Mouse (Mus musculus): ENCODE data around the gene Srxn1. TPM values are rescaled to one million over a fixed set of nuclear protein-coding genes. Genes with fewer than 3 reads are reported as not detected.

Srxn1 gene
- polyA plus RNA-seq, 1 experiment from 2014 or later: 20.2 TPM

DNA sequence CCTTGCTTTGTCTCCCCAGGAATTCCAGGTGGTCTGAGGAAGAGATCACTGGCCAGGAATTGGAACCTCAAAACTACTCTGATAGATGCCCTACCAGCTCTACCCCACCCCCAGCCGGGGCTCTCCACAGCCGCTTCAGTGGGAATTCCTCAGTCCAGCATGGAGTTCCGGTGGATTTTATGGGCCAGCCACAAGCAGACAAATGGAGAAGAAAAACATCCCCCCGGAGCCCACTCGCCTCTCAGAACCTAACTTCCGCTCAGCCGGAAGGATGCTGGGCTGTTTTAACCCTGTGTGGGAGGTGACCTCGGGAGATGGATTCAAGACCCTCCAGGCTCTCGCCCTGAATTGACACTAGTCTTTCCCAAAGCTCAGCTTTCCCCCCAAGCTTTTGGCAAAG lies 26.7 kb downstream of the Srxn1 start:
- H3K4me2 ChIP-seq (replicated peaks): no peak overlapping the region
- ATAC-seq (ENCODE audit: low FRiP score, low read depth): no peak
- no peaks in the 10 kb centered on the region for H3K27me3 ChIP-seq (replicated peaks)
- no peak overlapping the region for H3K27ac ChIP-seq
- H3K36me3 ChIP-seq: no peaks in the 10 kb centered on the region
- 49% methylated on average over 9 of the region's 9 CpGs for WGBS
- 0 out of 2 replicates have a peak, but pooled peaks cover 5% of the 10 kb centered on the region for H3K4me1 ChIP-seq
- no peaks in the 10 kb centered on the region for H3K9me3 ChIP-seq
- H3K9ac ChIP-seq: no peak overlapping the region
- no peak overlapping the region for H3K4me3 ChIP-seq

GRCm38 (mm10) chr2:152132691-152133090 lies 27.4 kb downstream of the Srxn1 start:
- Histone ChIP-seq H3K4me2 (replicated peaks) (no peak overlapping the region), H3K4me1 (0 out of 2 replicates have a peak, but pooled peaks cover 5% of the 10 kb centered on the region), H3K36me3 (no peaks in the 10 kb centered on the region), H3K4me3 (no peak overlapping the region), H3K27ac (no peak overlapping the region), H3K9me3 (no peaks in the 10 kb centered on the region), H3K27me3 (replicated peaks) (no peaks in the 10 kb centered on the region), H3K9ac (no peak overlapping the region)
- WGBS: 76% methylated on average over 8 of the region's 8 CpGs
- no peak for ATAC-seq (ENCODE audit: low FRiP score, low read depth)

DNA sequence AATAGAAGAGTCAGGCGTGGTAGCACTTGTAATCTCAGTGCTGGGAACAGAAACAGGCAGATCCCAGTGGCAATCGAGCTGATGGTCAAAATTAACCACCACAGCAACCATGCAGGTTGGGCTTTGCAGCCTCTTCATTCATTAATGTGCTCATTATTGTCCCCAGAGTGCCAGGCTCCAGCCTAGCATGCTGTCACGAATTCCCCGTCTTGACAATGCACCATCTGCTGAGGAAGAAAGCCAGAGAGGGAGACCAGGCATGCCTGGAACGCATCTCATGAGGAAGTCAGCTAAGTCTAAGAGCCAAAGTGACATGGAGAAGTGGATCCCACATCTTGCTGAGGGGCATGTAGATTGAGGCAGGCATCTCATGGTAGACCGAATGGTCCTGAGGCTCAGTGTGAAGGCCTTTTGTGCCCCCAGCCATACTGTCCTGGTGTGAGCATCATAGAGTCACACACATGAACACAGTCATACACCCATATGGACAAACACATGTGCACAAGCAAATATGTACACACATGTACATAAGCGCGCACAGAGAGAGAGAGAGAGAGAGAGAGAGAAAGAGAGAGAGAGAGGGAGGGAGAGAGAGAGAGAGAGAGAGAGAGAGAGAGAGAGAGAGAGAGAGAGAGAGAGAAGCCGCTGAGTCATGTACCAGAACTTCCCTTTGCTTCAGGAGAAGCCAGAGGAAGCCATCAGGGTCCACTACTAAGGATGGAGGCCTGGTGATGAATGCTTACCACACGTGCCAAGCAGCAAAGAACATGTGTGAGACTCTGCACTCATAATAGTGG lies 34.1 kb downstream of the Srxn1 start:
- 62% methylated on average over 10 of the region's 10 CpGs for WGBS
- no peak for ATAC-seq (ENCODE audit: low FRiP score, low read depth)
- Histone ChIP-seq H3K9me3 (no peaks in the 10 kb centered on the region), H3K27ac (no peak overlapping the region), H3K36me3 (no peaks in the 10 kb centered on the region), H3K27me3 (replicated peaks) (0 out of 2 replicates have a peak, but pooled peaks cover 3% of the 10 kb centered on the region), H3K4me1 (peaks cover 31% of the 10 kb centered on the region), H3K9ac (no peak overlapping the region), H3K4me3 (no peak overlapping the region), H3K4me2 (replicated peaks) (no peak overlapping the region)

- no peak overlapping the region for H3K27ac ChIP-seq
- H3K27me3 ChIP-seq (replicated peaks): peaks cover 11% of the 10 kb centered on the region; the same call in 1 of the 2 replicates
- ATAC-seq (ENCODE audit: low FRiP score, low read depth): no peak
- H3K4me2 ChIP-seq (replicated peaks): 0 out of 2 replicates have a peak overlapping the region, but pooled peaks have one; percentile 92
- H3K4me1 ChIP-seq: peaks cover 45% of the 10 kb centered on the region
- WGBS: 38% methylated on average over 11 of the region's 11 CpGs
- H3K4me3 ChIP-seq: no peak overlapping the region
- H3K9me3 ChIP-seq: no peaks in the 10 kb centered on the region
- H3K9ac ChIP-seq: no peak overlapping the region
- no peaks in the 10 kb centered on the region for H3K36me3 ChIP-seq
These were observed 35.6 kb downstream of the Srxn1 start for GRCm38 (mm10) chr2:152140941-152141340.

DNA sequence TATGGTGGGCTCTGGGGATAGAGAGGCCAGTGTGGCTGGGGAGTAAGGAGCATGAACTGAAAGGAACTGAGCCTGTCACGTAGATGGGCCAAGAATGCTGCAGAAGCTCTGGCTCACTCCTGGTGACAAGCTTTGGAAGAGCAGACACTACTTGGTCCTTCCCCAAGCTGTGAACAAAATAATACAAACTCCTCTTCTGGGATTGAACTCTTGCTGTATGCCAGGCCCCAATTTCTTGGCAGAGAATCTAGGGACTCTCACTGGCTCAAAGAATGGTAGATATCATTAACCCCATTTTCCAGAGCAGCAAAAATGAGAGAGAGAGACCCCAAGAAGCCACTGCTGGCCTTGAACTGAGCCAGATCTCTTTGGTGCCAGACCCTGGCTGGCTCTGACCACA lies 36.2 kb downstream of the Srxn1 start:
- WGBS: 33% methylated on average over 1 of the region's 1 CpGs
- Histone ChIP-seq H3K9ac (0 out of 2 replicates have a peak overlapping the region, but pooled peaks have one; percentile 21), H3K9me3 (no peaks in the 10 kb centered on the region), H3K36me3 (no peaks in the 10 kb centered on the region), H3K27me3 (replicated peaks) (peaks cover 11% of the 10 kb centered on the region; the same call in 1 of the 2 replicates), H3K4me2 (replicated peaks) (peak overlapping the region; percentile 92), H3K4me3 (no peak overlapping the region), H3K4me1 (peaks cover 48% of the 10 kb centered on the region), H3K27ac (peak overlapping the region; percentile 42; the same call in 1 of the 2 replicates)
- no peak for ATAC-seq (ENCODE audit: low FRiP score, low read depth)

DNA sequence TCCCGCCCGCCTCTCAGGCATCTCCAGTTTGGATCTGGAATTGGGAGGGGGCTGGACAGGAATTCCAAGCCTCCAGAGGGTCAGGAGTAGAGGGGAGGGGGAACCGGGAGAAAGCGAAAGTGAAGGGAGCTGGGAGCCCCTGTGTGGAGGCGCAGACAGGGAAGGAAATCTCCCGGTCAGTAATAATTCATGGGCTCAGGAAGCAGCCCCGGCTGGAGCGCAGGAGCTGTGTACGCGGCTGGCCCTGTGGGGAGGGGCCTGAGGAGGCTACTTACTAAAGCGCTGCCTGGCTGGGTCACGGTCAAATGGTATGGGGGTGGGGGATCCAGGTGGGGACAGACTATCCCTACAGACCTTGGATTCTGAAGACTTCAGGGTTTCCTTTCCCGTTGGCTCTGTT lies 36.7 kb downstream of the Srxn1 start:
- H3K36me3 ChIP-seq: no peaks in the 10 kb centered on the region
- no peaks in the 10 kb centered on the region for H3K9me3 ChIP-seq
- H3K27ac ChIP-seq: peak overlapping the region; percentile 42
- H3K27me3 ChIP-seq (replicated peaks): peaks cover 11% of the 10 kb centered on the region
- peaks cover 50% of the 10 kb centered on the region for H3K4me1 ChIP-seq
- 0 out of 2 replicates have a peak overlapping the region, but pooled peaks have one; percentile 21 for H3K9ac ChIP-seq
- ATAC-seq (ENCODE audit: low FRiP score, low read depth): peak; percentile 68
- H3K4me3 ChIP-seq: peak overlapping the region; percentile 27
- peak overlapping the region; percentile 92 for H3K4me2 ChIP-seq (replicated peaks)
- WGBS: 1% methylated on average over 13 of the region's 13 CpGs

DNA sequence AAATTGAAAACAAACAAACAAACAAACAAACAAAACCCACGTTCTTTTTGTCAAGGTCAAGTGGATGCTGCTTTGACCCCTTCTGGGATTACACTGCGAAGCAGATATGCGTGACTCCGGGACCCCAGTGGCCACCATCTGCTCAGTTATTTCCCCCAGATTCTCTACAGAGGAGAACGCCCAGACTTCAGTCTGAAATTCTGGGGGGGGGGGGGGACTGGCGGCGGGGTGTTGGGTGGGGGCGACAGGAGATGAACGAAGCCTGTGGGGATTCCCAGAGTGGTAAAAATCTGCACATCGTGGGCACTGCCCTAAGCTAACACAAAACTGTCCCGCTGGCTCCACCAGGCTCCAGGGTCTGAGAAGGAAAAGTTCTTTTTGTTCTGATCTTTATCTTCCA lies 37.3 kb downstream of the Srxn1 start:
- Histone ChIP-seq H3K4me3 (peak overlapping the region; percentile 54; the same call in 1 of the 2 replicates), H3K4me2 (replicated peaks) (peak overlapping the region; percentile 92), H3K36me3 (no peaks in the 10 kb centered on the region), H3K27ac (no peak overlapping the region), H3K9ac (no peak overlapping the region), H3K9me3 (no peaks in the 10 kb centered on the region), H3K27me3 (replicated peaks) (peaks cover 11% of the 10 kb centered on the region), H3K4me1 (peaks cover 52% of the 10 kb centered on the region)
- 2% methylated on average over 11 of the region's 11 CpGs for WGBS
- ATAC-seq (ENCODE audit: low FRiP score, low read depth): no peak

DNA sequence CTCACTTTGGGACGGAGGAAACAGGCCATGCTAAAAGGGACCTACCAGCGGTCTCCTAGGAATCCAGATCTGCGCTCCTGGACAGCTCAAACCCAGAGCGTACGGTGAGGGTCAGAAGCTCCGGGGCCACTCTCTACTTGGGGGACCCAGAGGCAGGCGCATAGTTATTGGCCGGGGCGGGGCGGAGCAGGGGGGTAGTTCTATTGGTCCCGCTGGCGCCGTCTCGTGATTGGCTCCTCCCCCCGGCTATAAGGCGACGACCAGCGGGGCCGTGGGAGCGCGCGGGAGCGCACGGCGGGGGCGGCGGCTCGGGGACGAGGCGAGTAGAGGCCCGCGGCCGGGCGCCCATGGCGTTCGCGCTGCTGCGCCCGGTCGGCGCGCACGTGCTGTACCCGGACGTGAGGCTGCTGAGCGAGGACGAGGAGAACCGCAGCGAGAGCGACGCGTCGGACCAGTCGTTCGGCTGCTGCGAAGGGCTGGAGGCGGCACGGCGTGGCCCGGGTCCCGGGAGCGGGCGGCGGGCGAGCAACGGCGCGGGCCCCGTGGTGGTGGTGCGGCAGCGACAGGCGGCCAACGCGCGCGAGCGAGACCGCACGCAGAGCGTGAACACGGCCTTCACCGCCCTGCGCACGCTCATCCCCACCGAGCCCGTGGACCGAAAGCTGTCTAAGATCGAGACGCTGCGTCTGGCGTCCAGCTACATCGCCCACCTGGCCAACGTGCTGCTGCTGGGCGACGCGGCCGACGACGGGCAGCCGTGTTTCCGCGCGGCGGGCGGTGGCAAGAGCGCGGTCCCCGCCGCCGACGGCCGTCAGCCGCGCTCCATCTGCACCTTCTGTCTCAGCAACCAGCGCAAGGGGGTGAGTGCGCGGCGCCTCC lies 38.2 kb downstream of the Srxn1 start, which contains the start of gene Tcf15:
Gene Tcf15 (plus strand): TSS at position 283 of the 879 bp plus-strand sequence.
- under 1% methylated on average over 118 of the region's 118 CpGs for WGBS
- H3K4me1 ChIP-seq: peaks cover 52% of the 10 kb centered on the region
- H3K4me3 ChIP-seq: peak within 1 kb of the TSS; percentile 54
- ATAC-seq (ENCODE audit: low FRiP score, low read depth): peak; percentile 83
- H3K9ac ChIP-seq: peak within 1 kb of the TSS; percentile 61
- peak within 1 kb of the TSS; percentile 92 for H3K4me2 ChIP-seq (replicated peaks)
- H3K36me3 ChIP-seq: no peaks in the 10 kb centered on the region
- H3K27ac ChIP-seq: no peak within 1 kb of the TSS
- no peaks in the 10 kb centered on the region for H3K9me3 ChIP-seq
- peaks cover 11% of the 10 kb centered on the region for H3K27me3 ChIP-seq (replicated peaks)

GRCm38 (mm10) chr2:152144158-152144450 lies 38.8 kb downstream of the Srxn1 start:
- no peak overlapping the region for H3K27ac ChIP-seq
- no peaks in the 10 kb centered on the region for H3K36me3 ChIP-seq
- H3K4me1 ChIP-seq: peaks cover 52% of the 10 kb centered on the region
- WGBS: 18% methylated on average over 9 of the region's 9 CpGs
- H3K27me3 ChIP-seq (replicated peaks): peaks cover 11% of the 10 kb centered on the region
- ATAC-seq (ENCODE audit: low FRiP score, low read depth): no peak
- no peaks in the 10 kb centered on the region for H3K9me3 ChIP-seq
- H3K9ac ChIP-seq: peak overlapping the region; percentile 61
- H3K4me2 ChIP-seq (replicated peaks): peak overlapping the region; percentile 92
- peak overlapping the region; percentile 54 for H3K4me3 ChIP-seq

- no peaks in the 10 kb centered on the region for H3K36me3 ChIP-seq
- peak overlapping the region; percentile 92 for H3K4me2 ChIP-seq (replicated peaks)
- H3K4me3 ChIP-seq: peak overlapping the region; percentile 54
- WGBS: 60% methylated on average over 5 of the region's 5 CpGs
- peaks cover 11% of the 10 kb centered on the region for H3K27me3 ChIP-seq (replicated peaks)
- H3K9me3 ChIP-seq: no peaks in the 10 kb centered on the region
- H3K9ac ChIP-seq: 0 out of 2 replicates have a peak overlapping the region, but pooled peaks have one; percentile 61
- no peak for ATAC-seq (ENCODE audit: low FRiP score, low read depth)
- H3K27ac ChIP-seq: no peak overlapping the region
- peaks cover 53% of the 10 kb centered on the region for H3K4me1 ChIP-seq
These were observed 39.2 kb downstream of the Srxn1 start for GRCm38 (mm10) chr2:152144501-152144900.

GRCm38 (mm10) chr2:152145711-152146110 lies 40.4 kb downstream of the Srxn1 start:
- Histone ChIP-seq H3K9ac (no peak overlapping the region), H3K36me3 (no peaks in the 10 kb centered on the region), H3K9me3 (no peaks in the 10 kb centered on the region), H3K27me3 (replicated peaks) (peaks cover 11% of the 10 kb centered on the region), H3K4me3 (peak overlapping the region; percentile 9; the same call in 1 of the 2 replicates), H3K27ac (no peak overlapping the region), H3K4me2 (replicated peaks) (peak overlapping the region; percentile 92), H3K4me1 (peaks cover 63% of the 10 kb centered on the region)
- WGBS: 65% methylated on average over 2 of the region's 2 CpGs
- ATAC-seq (ENCODE audit: low FRiP score, low read depth): no peak

GRCm38 (mm10) chr2:152147079-152147478 lies 41.8 kb downstream of the Srxn1 start:
- no peak for ATAC-seq (ENCODE audit: low FRiP score, low read depth)
- H3K27me3 ChIP-seq (replicated peaks): peaks cover 11% of the 10 kb centered on the region

More at GRCm38 (mm10) chr2:152147079-152147478, 41.8 kb downstream of the Srxn1 start:
- no peak overlapping the region for H3K4me2 ChIP-seq (replicated peaks)
- H3K9me3 ChIP-seq: no peaks in the 10 kb centered on the region
- H3K36me3 ChIP-seq: no peaks in the 10 kb centered on the region
- no peak overlapping the region for H3K9ac ChIP-seq
- H3K4me3 ChIP-seq: no peak overlapping the region
- peaks cover 55% of the 10 kb centered on the region for H3K4me1 ChIP-seq
- H3K27ac ChIP-seq: no peak overlapping the region
- 56% methylated on average over 3 of the region's 3 CpGs for WGBS

Data from neural tube, embryonic 12.5 days (tissue).